15 mouse cellular contexts compared by ENCODE assay signal in genomic region chr10:128142165-128142564, GRCm38 (mm10). TPM values are rescaled to one million over a fixed set of nuclear protein-coding genes. Genes with fewer than 3 reads are reported as not detected.
A peak's percentile ranks its signal among the peaks of the same experiment; 100 is the strongest.
DNase-seq lines count a peak whose midpoint lies in the region; ATAC-seq and TF ChIP-seq lines count a peak whose summit lies in the region.
"Had no signal": no experiment of that assay in that cellular context is flagged by ENCODE, and none has a peak within 500 bp of the region (broad histone marks: within the 10 kb centered on the region; RNA-seq: fewer than 3 reads in every experiment).

No protein-coding gene starts in this region.

- H3K4me2 ChIP-seq in liver, embryonic 14.5 days (ENCODE audit: low read depth): no peak overlapping the region
- H3K4me2 ChIP-seq in CH12.LX (ENCODE audit: insufficient read depth, low read depth, poor library complexity, severe bottlenecking): no peak overlapping the region
- H3K4me2 ChIP-seq: embryonic facial prominence, embryonic 15.5 days; hindbrain, embryonic 14.5 days had no signal

- no peak overlapping the region for H3K27ac ChIP-seq in gastrocnemius, adult 2 months
- H3K27ac ChIP-seq in liver, embryonic 14.5 days: no peak overlapping the region
- H3K27ac ChIP-seq in CH12.LX (ENCODE audit: insufficient read depth, low read depth): no peak overlapping the region
- H3K27ac ChIP-seq: embryonic facial prominence, embryonic 15.5 days; heart, embryonic 10.5 days; hindbrain, embryonic 14.5 days had no signal

- in situ Hi-C loops in CH12.LX (cut with MboI; ENCODE audit: low pct_ligation_motif_present, low pct_unique_long_range_greater_than_20kb, low sequenced_read_pairs): loop anchor here (10.0 kb wide), 1 partner anchor 47 kb away; the partner anchor contains the start of gene Baz2a

- H3K36me3 ChIP-seq in liver, embryonic 14.5 days (replicated peaks; ENCODE audit: control insufficient read depth, insufficient read depth, low read depth): no peaks in the 10 kb centered on the region
- H3K36me3 ChIP-seq in CH12.LX (replicated peaks in 1 of 2; ENCODE audit: control insufficient read depth in 1 of 2, insufficient read depth in 1 of 2, low read length in 1 of 2): peaks cover 29 to 78% of the 10 kb centered on the region in 2 experiments

- intact Hi-C loops in gastrocnemius, adult 2 months (cut with DNase I): loop anchor here (5.0 kb wide), 1 partner anchor 50 kb away; the partner anchor contains the start of gene Baz2a

- ATAC-seq in liver, embryonic 14.5 days (ENCODE audit: insufficient read depth): no peak
- ATAC-seq: CD4-positive, CD25-positive, alpha-beta regulatory T cell, adult 4 months had no signal

- TF ChIP-seq POLR2A in CH12.LX (IDR thresholded peaks at IDR 0.05; ENCODE audit: low read depth, low read length): no peak

- DNase-seq in gastrocnemius, adult 2 months: no peak
- DNase-seq in gastrocnemius, postnatal 25 days: no peak
- no peak for DNase-seq in liver, embryonic 14.5 days (ENCODE audit: low read depth in 3 of 3, low spot score in 3 of 3)
- DNase-seq in liver: no peak
- DNase-seq in CH12.LX (ENCODE audit: extremely low read depth): no peak
- DNase-seq in ZHBTc4 (ENCODE audit: low read depth, low spot score): peak; percentile 42
- no peak for DNase-seq in embryo, embryonic 11 days
- DNase-seq in adrenal gland, postnatal 25 days: no peak
- DNase-seq: cerebellum, adult 11 months; left cerebral cortex, postnatal 4 days had no signal

- H3K9ac ChIP-seq in liver, embryonic 14.5 days (replicated peaks): no peak overlapping the region
- H3K9ac ChIP-seq in CH12.LX (ENCODE audit: insufficient read depth, low read depth): no peak overlapping the region
- H3K9ac ChIP-seq: embryonic facial prominence, embryonic 15.5 days; hindbrain, embryonic 14.5 days had no signal

- dilution Hi-C loops in CH12.LX (cut with MboI; ENCODE audit: extremely low pct_ligation_motif_present, extremely low pct_unique_long_range_greater_than_20kb, low sequenced_read_pairs): no loop called here

- H3K4me1 ChIP-seq in liver, embryonic 14.5 days (replicated peaks; ENCODE audit: control insufficient read depth in 2 of 2, insufficient read depth in 2 of 2, low read length in 1 of 2): no peaks in the 10 kb centered on the region
- H3K4me1 ChIP-seq in CH12.LX (ENCODE audit: control insufficient read depth in 1 of 2, insufficient read depth in 2 of 2): no peaks in the 10 kb centered on the region
- H3K4me1 ChIP-seq: heart, embryonic 10.5 days had no signal

- H3K27me3 ChIP-seq in liver, embryonic 14.5 days (ENCODE audit: control insufficient read depth, insufficient read depth, low read length): no peaks in the 10 kb centered on the region
- no peaks in the 10 kb centered on the region for H3K27me3 ChIP-seq in CH12.LX (replicated peaks)
- H3K27me3 ChIP-seq: embryonic facial prominence, embryonic 15.5 days had no signal

- H3K9me3 ChIP-seq in liver, embryonic 14.5 days (ENCODE audit: control insufficient read depth, low read length): no peaks in the 10 kb centered on the region
- no peaks in the 10 kb centered on the region for H3K9me3 ChIP-seq in CH12.LX (replicated peaks; ENCODE audit: low read length)
- H3K9me3 ChIP-seq: embryonic facial prominence, embryonic 15.5 days; heart, embryonic 10.5 days had no signal

- no peaks in the 10 kb centered on the region for H3K79me2 ChIP-seq in CH12.LX (replicated peaks; ENCODE audit: control insufficient read depth, extremely low read depth, insufficient read depth, poor library complexity, severe bottlenecking)

- no peak overlapping the region for H3K4me3 ChIP-seq in gastrocnemius, adult 2 months
- H3K4me3 ChIP-seq in liver, embryonic 14.5 days (ENCODE audit: insufficient read depth in 1 of 2, low read depth in 2 of 2, low read length in 2 of 2): no peak overlapping the region
- H3K4me3 ChIP-seq in CH12.LX (replicated peaks in 1 of 3; ENCODE audit: low read depth in 2 of 3, low read length in 2 of 3, poor library complexity in 1 of 3): no peak overlapping the region
- H3K4me3 ChIP-seq: embryonic facial prominence, embryonic 15.5 days; heart, embryonic 10.5 days; myocyte had no signal

- TF ChIP-seq EP300 in liver, embryonic 14.5 days (IDR thresholded peaks at IDR 0.05; ENCODE audit: low read depth): no peak
- no peak for TF ChIP-seq EP300 in CH12.LX (IDR thresholded peaks at IDR 0.05; ENCODE audit: low read length)

- 64% methylated on average over 2 of the region's 2 CpGs for WGBS in liver, embryonic 14.5 days (ENCODE audit: insufficient replicate concordance)

- TF ChIP-seq RAD21 in CH12.LX (IDR thresholded peaks at IDR 0.05; ENCODE audit: low read depth, low read length): no peak; the same call in 1 of the 2 replicates

- peak; percentile 48 for TF ChIP-seq CTCF in gastrocnemius, adult 2 months (IDR thresholded peaks at IDR 0.05)
- 0 out of 2 replicates have a peak, but pooled peaks have one; percentile 22 for TF ChIP-seq CTCF in liver, embryonic 14.5 days (IDR thresholded peaks at IDR 0.05; ENCODE audit: low read depth)
- peak in 1 of 2 experiments; percentile 29; a peak in 1 of 4 replicates for TF ChIP-seq CTCF in CH12.LX (conservative IDR thresholded peaks at IDR 0.05 in 1 of 2, IDR thresholded peaks at IDR 0.05 in 1 of 2; ENCODE audit: low read depth in 2 of 2, low read length in 2 of 2)

TF ChIP-seq in CH12.LX, 34 proteins besides CTCF, POLR2A, EP300 and RAD21:
- TF ChIP-seq POLR2AphosphoS2 (IDR thresholded peaks at IDR 0.05; ENCODE audit: low read depth, low read length) (no peak), SMC3 (IDR thresholded peaks at IDR 0.05; ENCODE audit: low read depth, low read length) (peak; percentile 23; the same call in 1 of the 2 replicates)

RNA-seq across cellular contexts. Expression of gene Rbms2, which starts 37.9 kb away (rescaled TPM):
- total RNA-seq in gastrocnemius, adult 2 months (2021): 10 to 100 TPM; 51.8 to 71.2 TPM
- 10 to 100 TPM; 54.4 to 61.5 TPM for total RNA-seq in gastrocnemius, postnatal 25 days (2021)
- polyA plus RNA-seq in liver, embryonic 14.5 days (2012; rRNA removed): 8.0 and 9.5 TPM in 2 replicates
- 4.5 and 6.1 TPM in 2 replicates for polyA plus RNA-seq in liver, embryonic 14.5 days (2014; fragmentation: Nextera tagmentation; extraction: Ambion mirVana)
- total RNA-seq in CH12.LX (2012; rRNA removed) (9.4 and 9.8 TPM in 2 replicates), CH12.LX (2014; rRNA removed) (8.5 and 9.1 TPM in 2 replicates)
- 36.6 and 48.2 TPM in 2 replicates for polyA plus RNA-seq in CH12.LX (2012; ENCODE audit: insufficient read length, low read depth)
- total RNA-seq in adrenal gland, postnatal 25 days (2021): 84.6 and 85.7 TPM in 2 replicates

RNA-seq across cellular contexts. Expression of gene Baz2a, which starts 50.8 kb away (rescaled TPM):
- 10 to 100 TPM; 12.7 to 13.2 TPM for total RNA-seq in gastrocnemius, adult 2 months (2021)
- total RNA-seq in gastrocnemius, postnatal 25 days (2021): 10 to 100 TPM; 11.4 to 12.0 TPM
- 9.5 TPM in 2 replicates for polyA plus RNA-seq in liver, embryonic 14.5 days (2012; rRNA removed)
- 9.1 and 10.3 TPM in 2 replicates for polyA plus RNA-seq in liver, embryonic 14.5 days (2014; fragmentation: Nextera tagmentation; extraction: Ambion mirVana)
- 11.8 and 12.8 TPM in 2 replicates for total RNA-seq in CH12.LX (2012; rRNA removed)
- total RNA-seq in CH12.LX (2014; rRNA removed): 4.5 and 5.4 TPM in 2 replicates
- polyA plus RNA-seq in CH12.LX (2012; ENCODE audit: insufficient read length, low read depth): 29.5 and 34.0 TPM in 2 replicates
- 52.2 and 73.2 TPM in 2 replicates for total RNA-seq in adrenal gland, postnatal 25 days (2021)

RNA-seq across cellular contexts. Expression of gene Gls2, which starts 52.1 kb away (rescaled TPM):
- total RNA-seq in gastrocnemius, adult 2 months (2021): under 1 TPM; 0.59 to 0.67 TPM
- total RNA-seq in gastrocnemius, postnatal 25 days (2021): under 1 TPM; 0.41 to 0.94 TPM
- polyA plus RNA-seq in liver, embryonic 14.5 days (2012; rRNA removed): 4.2 and 5.5 TPM in 2 replicates
- 3.7 and 4.4 TPM in 2 replicates for polyA plus RNA-seq in liver, embryonic 14.5 days (2014; fragmentation: Nextera tagmentation; extraction: Ambion mirVana)
- total RNA-seq in CH12.LX (2012; rRNA removed) (1.8 and 2.2 TPM in 2 replicates), CH12.LX (2014; rRNA removed) (1.9 and 2.0 TPM in 2 replicates)
- polyA plus RNA-seq in CH12.LX (2012; ENCODE audit: insufficient read length, low read depth): 0.86 and 1.8 TPM in 2 replicates
- 1.3 and 5.5 TPM in 2 replicates for total RNA-seq in adrenal gland, postnatal 25 days (2021)

RNA-seq across cellular contexts. Expression of gene Atp5b, which starts 59.1 kb away (rescaled TPM):
- 1,000 to 10,000 TPM; 3,225 to 4,497 TPM for total RNA-seq in gastrocnemius, adult 2 months (2021)
- 1,000 to 10,000 TPM; 3,933 to 4,186 TPM for total RNA-seq in gastrocnemius, postnatal 25 days (2021)
- polyA plus RNA-seq in liver, embryonic 14.5 days (2012; rRNA removed): 910 and 999 TPM in 2 replicates
- 1,823 and 1,877 TPM in 2 replicates for polyA plus RNA-seq in liver, embryonic 14.5 days (2014; fragmentation: Nextera tagmentation; extraction: Ambion mirVana)
- total RNA-seq in CH12.LX (2012; rRNA removed) (1,695 and 1,781 TPM in 2 replicates), CH12.LX (2014; rRNA removed) (1,737 and 1,775 TPM in 2 replicates)
- 1,504 and 1,607 TPM in 2 replicates for polyA plus RNA-seq in CH12.LX (2012; ENCODE audit: insufficient read length, low read depth)
- total RNA-seq in adrenal gland, postnatal 25 days (2021): 2,437 and 2,492 TPM in 2 replicates
